ENCODE assay signal across 8 mouse cellular contexts in the genomic region with DNA sequence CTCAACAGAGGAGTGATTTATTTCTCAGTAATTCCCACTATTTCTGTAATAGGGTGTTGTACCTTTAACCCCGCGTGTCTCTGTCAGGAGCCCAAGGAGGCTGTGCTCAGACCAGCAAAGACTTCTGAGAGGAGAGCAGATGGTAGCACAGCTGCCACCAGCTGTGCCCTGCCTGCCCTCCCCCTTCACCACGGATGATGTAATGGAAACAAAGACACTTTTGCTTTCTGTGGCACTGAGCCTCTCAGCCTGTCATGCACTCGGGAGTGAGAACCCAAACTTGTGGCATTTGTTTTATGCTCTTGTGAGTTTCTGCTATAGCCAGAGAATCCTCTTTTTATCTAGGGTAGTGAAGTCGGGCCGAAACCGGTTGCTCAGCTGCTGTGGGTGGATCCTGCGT.
DNase-seq lines count a peak whose midpoint lies in the region; ATAC-seq lines count a peak whose summit lies in the region.

No protein-coding gene starts in this region.

- ATAC-seq in embryonic facial prominence, embryonic 15.5 days (ENCODE audit: insufficient number of reproducible peaks, low FRiP score, low TSS enrichment, low read depth), result peak; percentile 76
- peak; percentile 84 for ATAC-seq in midbrain, embryonic 13.5 days
- ATAC-seq in activated CD4-positive, CD25-positive, alpha-beta regulatory T cell, adult 4 months, result no peak

- peak; percentile 49 for DNase-seq in layer of hippocampus, adult 9-11 months
- no peak for DNase-seq in layer of hippocampus, adult 9-10 months (ENCODE audit: low spot score)
- peak; percentile 66 to 68 for DNase-seq in heart, postnatal 14 days
- peak; percentile 54 to 71 for DNase-seq in kidney, postnatal 4 days
- DNase-seq in thymus, postnatal 10 days (ENCODE audit: low spot score in 2 of 2), result peak; percentile 38 to 42

- H3K36me3 ChIP-seq in embryonic facial prominence, embryonic 15.5 days, result 0 out of 2 replicates have a peak, but pooled peaks cover 4% of the 10 kb centered on the region
- H3K36me3 ChIP-seq in midbrain, embryonic 13.5 days, result no peaks in the 10 kb centered on the region

- intact Hi-C loops in heart, postnatal 14 days (cut with DNase I), result loop anchor here (5.0 kb wide), 1 partner anchor 78 kb away; no protein-coding TSS in a partner anchor

- peak overlapping the region; percentile 70 for H3K27ac ChIP-seq in embryonic facial prominence, embryonic 15.5 days (replicated peaks)
- H3K27ac ChIP-seq in midbrain, embryonic 13.5 days, result peak overlapping the region; percentile 66

- no peaks in the 10 kb centered on the region for H3K27me3 ChIP-seq in embryonic facial prominence, embryonic 15.5 days
- H3K27me3 ChIP-seq in midbrain, embryonic 13.5 days, result no peaks in the 10 kb centered on the region

- peaks cover 58% of the 10 kb centered on the region for H3K4me1 ChIP-seq in embryonic facial prominence, embryonic 15.5 days
- peaks cover 59% of the 10 kb centered on the region for H3K4me1 ChIP-seq in midbrain, embryonic 13.5 days (replicated peaks)

- H3K9me3 ChIP-seq in embryonic facial prominence, embryonic 15.5 days (replicated peaks), result no peaks in the 10 kb centered on the region
- no peaks in the 10 kb centered on the region for H3K9me3 ChIP-seq in midbrain, embryonic 13.5 days

- no peak overlapping the region for H3K9ac ChIP-seq in embryonic facial prominence, embryonic 15.5 days
- H3K9ac ChIP-seq in midbrain, embryonic 13.5 days (replicated peaks), result no peak overlapping the region

- H3K4me2 ChIP-seq in embryonic facial prominence, embryonic 15.5 days (replicated peaks), result no peak overlapping the region
- H3K4me2 ChIP-seq in midbrain, embryonic 13.5 days (replicated peaks), result 0 out of 2 replicates have a peak overlapping the region, but pooled peaks have one; percentile 14

- no peak overlapping the region for H3K4me3 ChIP-seq in embryonic facial prominence, embryonic 15.5 days (replicated peaks)
- H3K4me3 ChIP-seq in midbrain, embryonic 13.5 days (replicated peaks), result no peak overlapping the region

- WGBS in embryonic facial prominence, embryonic 15.5 days, result 38% methylated on average over 8 of the region's 8 CpGs
- WGBS in midbrain, embryonic 13.5 days, result 15% methylated on average over 8 of the region's 8 CpGs
